Mouse (Mus musculus): ENCODE measurements around the gene Ift74. TPM values are rescaled to one million over a fixed set of nuclear protein-coding genes. Genes with fewer than 3 reads are reported as not detected.
A peak's percentile ranks its signal among the peaks of the same experiment; 100 is the strongest.
"Not testable (repeated sequence)": the region's sequence is repeated elsewhere in the genome, so short reads cannot be mapped to it uniquely, and the experiment has no call there.

Ift74 gene
- polyA plus RNA-seq, 1 experiment, result 15.0 TPM

GRCm38 (mm10) chr4:94643141-94643540, 28.9 kb downstream of the Ift74 start:
- Histone ChIP-seq H3K27ac (ENCODE audit: insufficient read depth, low read length) (no peak overlapping the region), H3K9me3 (replicated peaks; ENCODE audit: control insufficient read depth, insufficient read depth, low read length, poor library complexity, severe bottlenecking) (no peaks in the 10 kb centered on the region), H3K4me1 (ENCODE audit: control insufficient read depth, insufficient read depth, low read length) (no peaks in the 10 kb centered on the region), H3K4me3 (ENCODE audit: low read depth, low read length) (no peak overlapping the region), H3K36me3 (ENCODE audit: control insufficient read depth, insufficient read depth, low read length, poor library complexity, severe bottlenecking) (no peaks in the 10 kb centered on the region), H3K9ac (ENCODE audit: low read depth, poor library complexity, severe bottlenecking) (no peak overlapping the region), H3K27me3 (ENCODE audit: control insufficient read depth, insufficient read depth, low read length, poor library complexity, severe bottlenecking) (no peaks in the 10 kb centered on the region)
- TF ChIP-seq POLR2A (IDR thresholded peaks at IDR 0.05; ENCODE audit: insufficient read depth, low read length) (no peak), CTCF (IDR thresholded peaks at IDR 0.05; ENCODE audit: low read depth, low read length) (no peak), EP300 (IDR thresholded peaks at IDR 0.05; ENCODE audit: insufficient read depth, low read depth, low read length) (no peak)

- H3K9me3 ChIP-seq (replicated peaks; ENCODE audit: control insufficient read depth, insufficient read depth, low read length, poor library complexity, severe bottlenecking), result no peaks in the 10 kb centered on the region
- TF ChIP-seq CTCF (IDR thresholded peaks at IDR 0.05; ENCODE audit: low read depth, low read length) (no peak), EP300 (IDR thresholded peaks at IDR 0.05; ENCODE audit: insufficient read depth, low read depth, low read length) (no peak), POLR2A (IDR thresholded peaks at IDR 0.05; ENCODE audit: insufficient read depth, low read length) (no peak)
- no peaks in the 10 kb centered on the region for H3K36me3 ChIP-seq (ENCODE audit: control insufficient read depth, insufficient read depth, low read length, poor library complexity, severe bottlenecking)
These were observed 35.6 kb downstream of the Ift74 start, which contains the start of gene Lrrc19 for GRCm38 (mm10) chr4:94649920-94650319. TSS of gene Lrrc19 (minus strand) at chr4:94650144.

GRCm38 (mm10) chr4:94650426-94651175, 36.3 kb downstream of the Ift74 start:
- not testable (repeated sequence) for H3K36me3 ChIP-seq (ENCODE audit: control insufficient read depth, insufficient read depth, low read length, poor library complexity, severe bottlenecking); H3K4me3 ChIP-seq (ENCODE audit: low read depth, low read length); H3K27ac ChIP-seq (ENCODE audit: insufficient read depth, low read length); H3K9ac ChIP-seq (ENCODE audit: low read depth, poor library complexity, severe bottlenecking); H3K9me3 ChIP-seq (replicated peaks; ENCODE audit: control insufficient read depth, insufficient read depth, low read length, poor library complexity, severe bottlenecking); H3K27me3 ChIP-seq (ENCODE audit: control insufficient read depth, insufficient read depth, low read length, poor library complexity, severe bottlenecking); H3K4me1 ChIP-seq (ENCODE audit: control insufficient read depth, insufficient read depth, low read length)

More at GRCm38 (mm10) chr4:94649920-94650319, 35.6 kb downstream of the Ift74 start, which contains the start of gene Lrrc19:
- H3K9ac ChIP-seq (ENCODE audit: low read depth, poor library complexity, severe bottlenecking), result no peak within 1 kb of the TSS
- no peak within 1 kb of the TSS for H3K27ac ChIP-seq (ENCODE audit: insufficient read depth, low read length)
- H3K4me1 ChIP-seq (ENCODE audit: control insufficient read depth, insufficient read depth, low read length), result no peaks in the 10 kb centered on the region
- no peak within 1 kb of the TSS for H3K4me3 ChIP-seq (ENCODE audit: low read depth, low read length)
- no peaks in the 10 kb centered on the region for H3K27me3 ChIP-seq (ENCODE audit: control insufficient read depth, insufficient read depth, low read length, poor library complexity, severe bottlenecking)

- Histone ChIP-seq H3K9me3 (replicated peaks; ENCODE audit: control insufficient read depth, insufficient read depth, low read length, poor library complexity, severe bottlenecking) (no peaks in the 10 kb centered on the region), H3K27ac (ENCODE audit: insufficient read depth, low read length) (no peak overlapping the region), H3K4me1 (ENCODE audit: control insufficient read depth, insufficient read depth, low read length) (peaks cover under 1% of the 10 kb centered on the region), H3K4me3 (ENCODE audit: low read depth, low read length) (no peak overlapping the region), H3K27me3 (ENCODE audit: control insufficient read depth, insufficient read depth, low read length, poor library complexity, severe bottlenecking) (no peaks in the 10 kb centered on the region), H3K9ac (ENCODE audit: low read depth, poor library complexity, severe bottlenecking) (no peak overlapping the region), H3K36me3 (ENCODE audit: control insufficient read depth, insufficient read depth, low read length, poor library complexity, severe bottlenecking) (no peaks in the 10 kb centered on the region)
- TF ChIP-seq EP300 (IDR thresholded peaks at IDR 0.05; ENCODE audit: insufficient read depth, low read depth, low read length), result no peak
- TF ChIP-seq CTCF (IDR thresholded peaks at IDR 0.05; ENCODE audit: low read depth, low read length), result peak; percentile 2
These were observed 55.4 kb downstream of the Ift74 start for GRCm38 (mm10) chr4:94669718-94670117.

GRCm38 (mm10) chr4:94680662-94681061, 66.4 kb downstream of the Ift74 start:
- H3K4me1 ChIP-seq (ENCODE audit: control insufficient read depth, insufficient read depth, low read length), result no peaks in the 10 kb centered on the region
- H3K27ac ChIP-seq (ENCODE audit: insufficient read depth, low read length), result no peak overlapping the region
- no peaks in the 10 kb centered on the region for H3K27me3 ChIP-seq (ENCODE audit: control insufficient read depth, insufficient read depth, low read length, poor library complexity, severe bottlenecking)
- TF ChIP-seq CTCF (IDR thresholded peaks at IDR 0.05; ENCODE audit: low read depth, low read length) (no peak), POLR2A (IDR thresholded peaks at IDR 0.05; ENCODE audit: insufficient read depth, low read length) (no peak), EP300 (IDR thresholded peaks at IDR 0.05; ENCODE audit: insufficient read depth, low read depth, low read length) (no peak)
- no peak overlapping the region for H3K9ac ChIP-seq (ENCODE audit: low read depth, poor library complexity, severe bottlenecking)
- no peaks in the 10 kb centered on the region for H3K36me3 ChIP-seq (ENCODE audit: control insufficient read depth, insufficient read depth, low read length, poor library complexity, severe bottlenecking)
- H3K9me3 ChIP-seq (replicated peaks; ENCODE audit: control insufficient read depth, insufficient read depth, low read length, poor library complexity, severe bottlenecking), result no peaks in the 10 kb centered on the region
- no peak overlapping the region for H3K4me3 ChIP-seq (ENCODE audit: low read depth, low read length)

GRCm38 (mm10) chr4:94681181-94681580, 66.9 kb downstream of the Ift74 start:
- no peaks in the 10 kb centered on the region for H3K36me3 ChIP-seq (ENCODE audit: control insufficient read depth, insufficient read depth, low read length, poor library complexity, severe bottlenecking)
- no peaks in the 10 kb centered on the region for H3K9me3 ChIP-seq (replicated peaks; ENCODE audit: control insufficient read depth, insufficient read depth, low read length, poor library complexity, severe bottlenecking)
- no peaks in the 10 kb centered on the region for H3K27me3 ChIP-seq (ENCODE audit: control insufficient read depth, insufficient read depth, low read length, poor library complexity, severe bottlenecking)
- H3K27ac ChIP-seq (ENCODE audit: insufficient read depth, low read length), result no peak overlapping the region
- no peak for TF ChIP-seq CTCF (IDR thresholded peaks at IDR 0.05; ENCODE audit: low read depth, low read length)
- TF ChIP-seq EP300 (IDR thresholded peaks at IDR 0.05; ENCODE audit: insufficient read depth, low read depth, low read length), result no peak
- no peak for TF ChIP-seq POLR2A (IDR thresholded peaks at IDR 0.05; ENCODE audit: insufficient read depth, low read length)
- no peak overlapping the region for H3K9ac ChIP-seq (ENCODE audit: low read depth, poor library complexity, severe bottlenecking)
- no peak overlapping the region for H3K4me3 ChIP-seq (ENCODE audit: low read depth, low read length)
- no peaks in the 10 kb centered on the region for H3K4me1 ChIP-seq (ENCODE audit: control insufficient read depth, insufficient read depth, low read length)

All from ES-Bruce4 (cell line).